Mouse (Mus musculus): ENCODE data around the gene Rere. TPM values are rescaled to one million over a fixed set of nuclear protein-coding genes. Genes with fewer than 3 reads are reported as not detected.

Gene Rere
- 31.8 and 61.3 TPM in 2 replicates for polyA plus RNA-seq (2011; ENCODE audit: insufficient read depth, insufficient read length, low replicate concordance, missing spikeins)

DNA sequence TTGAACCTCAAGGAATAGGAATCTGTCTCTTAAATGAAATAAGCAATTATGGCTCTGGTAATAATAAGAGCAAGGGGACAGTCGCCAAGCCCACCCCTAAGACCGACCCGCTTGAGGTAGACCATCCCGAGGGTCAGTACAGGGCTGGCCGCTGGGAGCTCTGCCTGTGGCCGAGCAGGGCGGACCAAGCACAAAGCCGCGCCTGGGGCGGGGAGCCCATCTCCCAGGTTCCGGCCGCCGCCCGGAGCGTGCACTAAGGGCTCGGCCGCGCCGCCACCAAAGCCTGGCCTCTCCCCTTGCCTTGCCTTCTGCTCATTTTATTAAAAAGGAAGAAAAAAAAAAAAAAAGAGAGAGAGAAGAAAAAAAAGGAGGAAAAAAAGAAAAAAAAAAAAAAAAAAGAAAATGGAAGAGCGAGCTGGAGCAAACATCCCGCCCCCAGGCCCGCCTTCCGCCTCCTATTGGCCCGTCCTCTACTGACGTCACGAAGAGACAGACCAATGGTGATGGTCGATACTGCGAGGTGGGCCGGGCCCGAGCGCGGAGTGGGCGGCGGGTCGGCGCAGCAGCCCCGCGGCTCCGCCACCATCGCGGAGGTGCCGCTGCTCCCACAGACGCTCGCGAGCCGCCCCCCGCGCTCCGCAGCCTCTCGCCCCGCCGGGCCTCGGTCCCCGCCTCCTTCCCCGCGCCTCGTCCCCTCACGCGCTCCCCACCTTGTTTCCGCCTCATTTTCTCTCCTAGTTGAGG lies at the start of gene Rere:
Gene Rere (plus strand): TSS at position 629 of the 744 bp plus-strand sequence.
- under 1% methylated on average over 60 of the region's 60 CpGs for whole genome bisulfite sequencing
- Histone ChIP-seq H3K4me1 (ENCODE audit: control insufficient read depth, insufficient read depth, low read length) (no peaks in the 10 kb centered on the region; the same call in none of the 2 replicates), H3K27ac (ENCODE audit: control insufficient read depth, insufficient read depth, low read depth, low read length, poor library complexity) (peak within 1 kb of the TSS; percentile 58), H3K4me3 (replicated peaks; ENCODE audit: control insufficient read depth, low read depth, low read length) (peak within 1 kb of the TSS; percentile 82)
- TF ChIP-seq CTCF (IDR thresholded peaks at IDR 0.05; ENCODE audit: control insufficient read depth, insufficient read depth, low read length), result no peak
- TF ChIP-seq POLR2A (IDR thresholded peaks at IDR 0.05; ENCODE audit: borderline replicate concordance, control insufficient read depth, low read depth, low read length), result peak; percentile 85; the same call in 1 of the 2 replicates

DNA sequence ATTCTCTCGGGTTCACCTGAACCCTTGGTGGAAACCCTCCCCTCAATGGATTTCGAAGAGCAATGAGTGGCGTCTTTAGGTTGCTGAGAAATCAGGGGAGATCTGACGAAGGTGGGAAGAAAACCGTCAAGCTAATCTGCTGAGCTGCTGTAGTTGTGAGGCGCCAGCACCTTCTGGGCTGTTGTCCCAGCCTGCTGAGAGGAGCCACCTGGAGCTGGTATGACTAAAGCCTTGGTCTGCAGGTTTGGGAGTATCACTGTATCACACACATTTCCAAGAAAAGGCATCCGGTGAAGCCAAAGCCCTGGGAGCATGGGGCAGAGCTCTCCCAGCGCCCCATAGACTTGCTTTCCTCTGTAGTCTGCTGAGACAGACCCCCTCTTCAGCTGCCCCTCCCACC lies 49.6 kb upstream of the Rere start:
- no peaks in the 10 kb centered on the region; the same call in none of the 2 replicates for H3K4me1 ChIP-seq (ENCODE audit: control insufficient read depth, insufficient read depth, low read length)
- WGBS, result 80% methylated on average over 8 of the region's 8 CpGs
- H3K4me3 ChIP-seq (replicated peaks; ENCODE audit: control insufficient read depth, low read depth, low read length), result no peak overlapping the region
- TF ChIP-seq POLR2A (IDR thresholded peaks at IDR 0.05; ENCODE audit: borderline replicate concordance, control insufficient read depth, low read depth, low read length), result no peak
- TF ChIP-seq CTCF (IDR thresholded peaks at IDR 0.05; ENCODE audit: control insufficient read depth, insufficient read depth, low read length), result no peak
- H3K27ac ChIP-seq (ENCODE audit: control insufficient read depth, insufficient read depth, low read depth, low read length, poor library complexity), result no peak overlapping the region

DNA sequence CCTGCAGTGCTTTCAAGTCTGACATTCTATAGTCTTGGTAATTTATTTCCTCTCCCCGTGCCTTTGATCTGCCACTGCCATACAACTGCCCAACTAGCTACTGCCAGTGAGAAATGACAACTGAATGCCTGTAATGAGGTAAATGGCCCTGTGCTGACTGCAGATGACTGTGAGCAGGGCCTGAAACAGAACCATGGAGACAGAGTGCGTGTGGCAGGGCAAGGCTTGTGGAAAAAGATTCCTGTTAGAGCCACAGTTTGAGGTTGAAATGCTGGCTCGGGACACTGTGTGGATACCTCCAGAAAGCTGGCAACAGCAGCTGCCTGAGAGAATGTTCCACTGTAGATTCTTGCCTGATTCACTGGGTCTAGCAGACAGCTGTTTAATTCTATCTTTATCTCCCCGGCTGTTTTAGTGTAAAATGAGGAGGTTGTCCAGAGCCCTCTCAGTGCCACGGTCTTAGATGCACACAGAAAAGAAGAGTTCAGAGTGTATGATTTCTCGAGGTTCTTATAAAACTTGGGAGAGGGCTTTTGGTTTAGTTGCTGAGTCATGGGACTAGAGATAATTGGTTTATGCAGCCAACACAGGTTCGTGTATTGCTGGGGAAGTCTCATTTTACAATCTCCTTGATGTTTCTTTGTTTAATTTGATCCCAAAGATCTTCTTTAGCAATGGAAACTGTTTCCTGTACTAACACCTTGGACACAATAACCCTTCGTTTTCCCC lies 46.7 kb upstream of the Rere start:
- H3K4me1 ChIP-seq (ENCODE audit: control insufficient read depth, insufficient read depth, low read length), result peaks cover 4% of the 10 kb centered on the region; the same call in 1 of the 2 replicates
- H3K27ac ChIP-seq (ENCODE audit: control insufficient read depth, insufficient read depth, low read depth, low read length, poor library complexity), result no peak overlapping the region
- no peak for TF ChIP-seq POLR2A (IDR thresholded peaks at IDR 0.05; ENCODE audit: borderline replicate concordance, control insufficient read depth, low read depth, low read length)
- TF ChIP-seq CTCF (IDR thresholded peaks at IDR 0.05; ENCODE audit: control insufficient read depth, insufficient read depth, low read length), result no peak
- WGBS, result 57% methylated on average over 8 of the region's 8 CpGs
- no peak overlapping the region for H3K4me3 ChIP-seq (replicated peaks; ENCODE audit: control insufficient read depth, low read depth, low read length)

DNA sequence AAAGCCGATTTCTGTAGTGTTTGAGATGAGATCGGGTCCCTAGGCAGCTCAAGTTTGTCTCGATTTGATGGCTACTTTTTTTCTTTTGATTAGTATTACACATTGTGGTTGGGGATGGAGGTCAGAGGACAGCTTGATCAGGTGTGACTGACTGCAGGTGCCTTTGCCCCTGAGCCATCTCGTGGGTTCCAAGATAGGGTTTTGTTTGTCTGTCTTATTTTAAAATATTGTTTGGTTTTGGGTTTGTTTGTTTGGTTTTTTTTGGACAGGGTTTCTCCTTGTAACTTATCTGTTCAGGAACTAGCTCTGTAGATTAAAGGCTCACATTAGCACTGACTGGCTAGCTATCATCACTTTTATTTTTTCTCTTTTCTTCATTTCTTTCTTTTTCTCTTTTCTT lies 45.9 kb upstream of the Rere start:
- TF ChIP-seq CTCF (IDR thresholded peaks at IDR 0.05; ENCODE audit: control insufficient read depth, insufficient read depth, low read length), result no peak
- TF ChIP-seq POLR2A (IDR thresholded peaks at IDR 0.05; ENCODE audit: borderline replicate concordance, control insufficient read depth, low read depth, low read length), result no peak
- 81% methylated on average over 4 of the region's 4 CpGs for WGBS
- H3K27ac ChIP-seq (ENCODE audit: control insufficient read depth, insufficient read depth, low read depth, low read length, poor library complexity), result no peak overlapping the region
- H3K4me3 ChIP-seq (replicated peaks; ENCODE audit: control insufficient read depth, low read depth, low read length), result no peak overlapping the region
- H3K4me1 ChIP-seq (ENCODE audit: control insufficient read depth, insufficient read depth, low read length), result peaks cover 4% of the 10 kb centered on the region; the same call in 1 of the 2 replicates

DNA sequence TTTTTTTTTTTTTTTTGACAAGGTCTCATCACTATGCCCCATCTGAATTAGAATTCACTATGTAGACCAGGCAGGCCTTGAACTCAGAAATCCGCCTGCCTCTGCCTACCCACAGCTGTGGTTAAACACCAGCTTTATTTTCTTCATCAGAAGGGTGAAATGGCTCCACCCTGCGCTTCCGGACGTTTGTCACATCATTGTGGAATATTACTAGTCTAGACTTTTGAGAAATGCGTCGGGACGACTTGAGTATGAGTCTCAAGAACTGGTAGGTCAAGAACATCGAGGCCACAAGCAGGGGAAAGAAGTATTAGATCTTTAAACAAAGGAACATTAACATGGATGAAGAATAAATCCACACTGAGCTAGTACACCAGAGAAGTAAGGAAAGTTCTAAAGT lies 45.4 kb upstream of the Rere start:
- no peak for TF ChIP-seq CTCF (IDR thresholded peaks at IDR 0.05; ENCODE audit: control insufficient read depth, insufficient read depth, low read length)
- TF ChIP-seq POLR2A (IDR thresholded peaks at IDR 0.05; ENCODE audit: borderline replicate concordance, control insufficient read depth, low read depth, low read length), result no peak
- Histone ChIP-seq H3K4me3 (replicated peaks; ENCODE audit: control insufficient read depth, low read depth, low read length) (peak overlapping the region; percentile 89), H3K4me1 (ENCODE audit: control insufficient read depth, insufficient read depth, low read length) (peaks cover 4% of the 10 kb centered on the region; the same call in 1 of the 2 replicates), H3K27ac (ENCODE audit: control insufficient read depth, insufficient read depth, low read depth, low read length, poor library complexity) (no peak overlapping the region)
- WGBS, result 57% methylated on average over 8 of the region's 8 CpGs

DNA sequence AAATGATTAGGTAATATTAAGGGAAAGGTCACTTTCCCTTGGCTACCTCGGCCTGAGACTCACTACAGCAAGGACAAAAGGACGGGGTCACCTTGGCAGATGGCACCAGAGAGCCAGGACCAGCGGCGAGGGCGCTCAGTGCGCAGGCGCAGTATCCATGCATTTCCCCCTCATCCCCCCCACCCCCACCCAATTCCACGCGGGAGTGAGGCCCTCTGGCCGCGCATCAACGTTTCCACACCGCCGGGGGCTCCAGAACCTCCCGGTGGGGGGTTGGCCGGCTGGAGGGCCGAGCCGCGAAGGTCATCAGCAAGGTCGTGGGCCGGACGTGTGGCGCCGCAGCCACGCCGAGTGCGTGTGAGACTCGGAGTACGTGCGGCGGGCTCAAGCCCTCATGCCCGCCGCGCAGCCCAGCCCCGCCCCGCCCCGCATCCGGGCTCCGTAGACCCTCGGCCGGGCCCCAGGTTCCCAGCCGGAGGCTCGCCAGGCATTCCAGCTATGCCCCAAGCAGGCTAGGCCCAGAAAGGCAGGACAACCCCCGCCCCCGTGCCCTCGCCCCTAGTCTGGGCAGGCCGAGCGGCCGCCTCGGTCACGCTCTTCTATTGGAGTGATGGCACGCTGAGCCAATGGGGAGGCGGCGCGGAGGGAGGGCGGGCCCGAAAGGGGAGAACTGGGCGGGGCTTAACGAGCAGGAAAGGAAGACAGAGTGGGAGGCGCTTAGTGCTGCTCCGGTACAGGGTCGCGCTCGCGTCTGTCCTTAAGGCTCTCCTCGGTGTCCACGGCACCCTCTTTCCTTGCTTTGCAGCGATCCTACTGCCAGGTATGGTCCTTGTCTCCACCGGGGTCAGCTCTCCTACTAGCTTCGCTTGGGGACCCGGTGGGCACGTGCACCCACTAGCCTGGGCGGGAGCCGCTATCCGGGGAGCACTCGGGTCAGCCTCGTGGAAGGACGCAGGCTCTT lies 44.6 kb upstream of the Rere start, which contains the start of gene Eno1:
Gene Eno1 (plus strand): TSS at position 201 of the 961 bp plus-strand sequence.
- Histone ChIP-seq H3K4me1 (ENCODE audit: control insufficient read depth, insufficient read depth, low read length) (peaks cover 5% of the 10 kb centered on the region; the same call in 1 of the 2 replicates), H3K4me3 (replicated peaks; ENCODE audit: control insufficient read depth, low read depth, low read length) (peak within 1 kb of the TSS; percentile 89), H3K27ac (ENCODE audit: control insufficient read depth, insufficient read depth, low read depth, low read length, poor library complexity) (peak within 1 kb of the TSS; percentile 87)
- WGBS, result under 1% methylated on average over 78 of the region's 78 CpGs
- TF ChIP-seq POLR2A (IDR thresholded peaks at IDR 0.05; ENCODE audit: borderline replicate concordance, control insufficient read depth, low read depth, low read length) (peak; percentile 72; the same call in 1 of the 2 replicates), CTCF (IDR thresholded peaks at IDR 0.05; ENCODE audit: control insufficient read depth, insufficient read depth, low read length) (no peak)

DNA sequence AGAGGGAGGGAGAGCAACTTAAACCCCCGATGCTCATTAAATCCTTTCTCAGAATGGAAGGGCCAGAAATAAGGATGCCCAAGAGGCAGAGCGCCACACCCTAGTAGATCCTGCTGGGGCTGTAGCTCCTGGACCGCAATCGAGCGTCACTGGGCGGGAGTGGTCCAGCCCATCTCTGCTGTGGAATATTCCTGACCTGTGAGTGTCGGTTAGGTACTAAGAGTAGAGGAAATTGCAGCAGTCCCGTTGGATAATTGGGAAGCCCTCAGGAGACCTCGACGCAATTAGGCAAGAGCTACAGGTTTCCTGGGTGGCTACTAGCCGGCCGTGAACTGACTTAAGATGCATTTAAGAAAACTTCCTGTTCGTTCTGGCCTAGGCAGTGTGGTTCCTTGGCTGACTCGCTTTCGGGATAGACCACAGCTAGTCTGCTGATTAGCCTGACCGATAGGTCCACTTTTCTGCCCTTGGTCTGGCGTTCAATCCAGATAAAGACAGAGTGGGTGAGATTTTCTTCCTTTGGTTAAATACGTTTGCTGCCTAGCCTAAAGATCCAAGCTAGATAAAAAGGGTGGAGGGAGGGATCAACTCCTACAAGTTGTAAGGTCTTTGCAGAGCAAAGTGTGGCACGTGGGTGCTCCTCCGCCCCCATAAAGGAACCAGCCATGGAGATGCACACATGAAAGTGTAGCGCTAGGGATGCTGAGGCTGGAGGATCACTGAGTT lies 43.6 kb upstream of the Rere start:
- TF ChIP-seq POLR2A (IDR thresholded peaks at IDR 0.05; ENCODE audit: borderline replicate concordance, control insufficient read depth, low read depth, low read length) (no peak), CTCF (IDR thresholded peaks at IDR 0.05; ENCODE audit: control insufficient read depth, insufficient read depth, low read length) (no peak)
- 2% methylated on average over 21 of the region's 21 CpGs for WGBS
- Histone ChIP-seq H3K4me1 (ENCODE audit: control insufficient read depth, insufficient read depth, low read length) (peaks cover 5% of the 10 kb centered on the region; the same call in 1 of the 2 replicates), H3K4me3 (replicated peaks; ENCODE audit: control insufficient read depth, low read depth, low read length) (peak overlapping the region; percentile 89), H3K27ac (ENCODE audit: control insufficient read depth, insufficient read depth, low read depth, low read length, poor library complexity) (peak overlapping the region; percentile 80)

All from bone marrow, adult 2 months (tissue).